Mouse (Mus musculus) embryo, embryonic 11 days (tissue): ENCODE measurements around the gene Tnfrsf4.
A peak's percentile ranks its signal among the peaks of the same experiment; 100 is the strongest.

Source experiments
- DNase-seq: peaks from one replicate; pipeline ENCODE4 v3.0.0-alpha.2; 2015

Gene Tnfrsf4

DNA sequence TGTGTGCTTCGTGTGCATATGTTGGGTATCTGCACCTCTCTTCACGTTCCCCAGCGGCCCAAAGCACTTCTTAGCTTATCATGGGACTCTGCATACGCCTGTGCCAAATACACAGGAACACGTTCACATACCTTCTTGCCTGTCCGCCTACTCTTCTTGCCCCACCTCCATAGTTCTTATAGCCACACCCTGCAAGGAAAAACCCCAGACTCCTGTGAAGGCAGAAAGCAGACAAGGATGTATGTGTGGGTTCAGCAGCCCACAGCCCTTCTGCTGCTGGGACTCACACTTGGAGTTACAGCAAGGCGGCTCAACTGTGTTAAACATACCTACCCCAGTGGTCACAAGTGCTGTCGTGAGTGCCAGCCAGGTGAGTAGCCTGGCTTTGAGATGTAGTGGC lies at the start of gene Tnfrsf4:
Gene Tnfrsf4, plus strand, starts transcription at position 207 of the 400 bp plus-strand sequence.
- no peak for DNase-seq

DNA sequence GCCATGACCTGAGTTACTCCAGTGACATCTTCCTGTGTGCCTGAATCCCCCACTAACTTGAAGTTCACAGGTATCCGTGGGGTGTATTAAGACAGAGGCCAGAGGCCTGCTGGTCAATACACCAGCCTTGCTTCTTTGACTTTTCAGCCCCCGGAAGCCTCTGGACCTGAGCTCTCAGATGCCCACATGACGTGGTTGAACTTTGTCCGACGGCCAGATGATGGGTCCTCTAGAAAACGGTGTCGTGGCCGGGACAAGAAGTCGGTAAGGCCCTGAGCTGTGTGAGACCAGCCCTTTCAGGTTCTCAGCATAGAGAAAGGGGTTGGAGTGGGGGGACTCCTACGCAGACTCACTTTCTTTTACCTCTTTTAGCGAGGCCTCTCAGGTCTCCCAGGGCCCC lies 49.2 kb upstream of the Tnfrsf4 start:
- no peak for DNase-seq

DNA sequence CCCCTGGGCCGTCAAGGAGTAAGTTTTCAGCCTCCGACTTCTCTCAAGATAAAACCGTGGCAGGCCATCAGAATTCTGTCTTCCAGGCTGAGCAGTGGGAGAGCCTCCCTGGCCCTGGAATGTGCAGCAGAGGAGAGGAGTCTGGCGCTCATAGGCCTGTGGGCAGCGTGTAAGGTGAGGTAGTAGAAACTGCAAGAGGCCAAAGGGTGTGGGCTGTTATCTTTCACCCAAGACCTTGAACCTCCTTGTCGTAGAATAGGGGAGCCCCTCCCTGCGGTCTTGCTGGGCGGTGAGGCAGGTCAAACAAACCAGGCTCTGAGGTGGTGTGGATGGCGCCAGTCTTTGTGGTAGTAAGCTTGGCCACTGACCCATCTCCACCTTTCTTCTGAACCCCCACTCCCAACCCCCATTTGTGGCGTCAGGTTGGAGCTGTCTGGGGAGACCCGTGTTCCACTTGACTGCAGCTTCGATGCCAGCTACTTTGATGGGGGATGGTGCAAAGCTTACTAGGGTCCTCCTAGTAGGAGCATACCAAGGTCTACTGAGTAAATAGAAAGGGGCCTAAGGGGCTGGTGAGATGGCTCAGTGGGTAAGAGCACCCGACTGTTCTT lies 44.5 kb upstream of the Tnfrsf4 start:
- DNase-seq = no peak

DNA sequence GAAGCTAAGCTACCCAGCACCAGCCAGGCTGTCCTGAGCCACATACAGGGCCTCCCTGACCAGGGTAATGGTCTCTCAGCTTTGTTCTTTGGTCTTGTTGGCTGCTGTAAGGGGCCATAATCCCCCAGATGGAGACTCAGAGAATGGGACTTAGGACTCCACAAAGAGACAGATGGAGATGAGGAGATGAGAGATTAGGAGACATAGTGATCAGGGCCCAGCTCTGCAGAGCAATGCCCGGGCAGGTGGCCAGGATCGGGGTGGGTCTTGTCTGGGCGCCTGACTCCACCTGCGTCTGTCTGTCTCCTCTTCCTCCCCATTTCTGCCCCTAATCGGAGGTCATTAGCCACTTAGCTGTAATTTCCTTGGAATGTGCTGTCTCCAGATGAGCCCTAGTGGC lies 43.4 kb upstream of the Tnfrsf4 start:
- no peak for DNase-seq

DNA sequence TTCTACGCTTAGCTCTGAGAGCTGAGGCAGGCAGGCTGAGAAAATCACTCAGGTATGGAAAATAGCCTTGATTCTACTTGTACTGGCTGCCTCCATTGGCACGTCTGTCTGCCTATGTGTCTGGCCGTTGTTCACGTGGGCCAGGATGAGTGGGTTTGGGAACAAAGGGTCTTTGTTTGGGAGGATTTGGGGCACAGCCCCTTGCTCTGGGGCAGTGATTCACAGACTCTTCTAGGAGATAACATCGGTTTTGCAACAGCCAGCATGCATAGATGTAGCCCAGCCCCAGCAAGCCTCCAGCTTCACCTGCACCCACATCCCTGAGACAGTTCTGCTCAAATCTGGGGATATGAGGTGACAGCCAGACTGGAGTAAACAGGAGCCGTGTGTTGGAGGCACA lies 41.0 kb upstream of the Tnfrsf4 start:
- DNase-seq = no peak

DNA sequence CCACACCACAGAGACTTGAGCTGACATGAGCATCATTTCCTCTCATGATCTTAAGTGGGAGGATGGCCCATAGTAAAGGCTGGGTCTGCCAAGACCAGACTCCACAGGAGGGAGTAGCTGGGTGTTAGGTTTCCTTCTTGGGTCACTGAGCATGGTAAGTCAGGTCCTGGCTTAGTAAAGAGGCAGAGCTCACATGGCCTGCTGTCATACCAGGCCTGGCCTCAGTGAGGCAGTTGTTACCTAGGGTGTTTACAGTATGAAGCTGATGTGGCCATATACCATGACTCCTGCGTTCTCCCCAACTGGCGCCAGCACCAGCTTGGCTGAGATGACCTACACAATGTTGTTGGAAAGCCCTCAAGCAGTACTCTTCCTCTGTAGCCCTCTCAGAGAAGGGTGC lies 40.4 kb upstream of the Tnfrsf4 start:
- no peak for DNase-seq

DNA sequence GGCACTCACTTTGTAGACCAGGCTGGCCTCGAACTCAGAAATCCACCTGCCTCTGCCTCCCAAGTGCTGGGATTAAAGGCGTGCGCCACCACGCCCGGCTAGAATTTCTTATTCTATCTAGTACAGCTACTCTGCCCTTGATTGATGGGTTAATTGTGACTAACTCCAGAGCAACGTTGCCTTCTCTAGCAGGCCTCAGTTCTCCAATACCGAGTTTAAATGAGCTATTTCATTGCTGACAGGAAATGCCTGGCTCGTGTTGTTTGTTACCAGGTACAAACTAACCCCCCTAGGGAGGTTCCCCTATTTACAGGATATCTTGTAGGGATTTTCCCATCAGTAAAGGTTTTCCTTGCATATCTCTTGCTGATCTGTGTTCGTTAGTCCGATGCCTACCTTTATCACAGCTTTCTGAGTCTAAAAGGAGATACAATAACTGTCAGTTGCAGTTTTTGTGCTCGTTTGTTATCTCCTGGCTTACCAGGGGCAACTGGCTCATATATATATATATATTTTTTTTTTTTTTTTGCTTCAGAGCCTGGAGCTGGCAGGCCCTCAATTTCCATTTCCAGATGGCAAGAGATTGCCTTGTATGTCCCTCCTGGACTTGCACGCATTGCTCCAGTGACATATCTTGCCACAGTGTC lies 32.1 kb upstream of the Tnfrsf4 start:
- no peak for DNase-seq

DNA sequence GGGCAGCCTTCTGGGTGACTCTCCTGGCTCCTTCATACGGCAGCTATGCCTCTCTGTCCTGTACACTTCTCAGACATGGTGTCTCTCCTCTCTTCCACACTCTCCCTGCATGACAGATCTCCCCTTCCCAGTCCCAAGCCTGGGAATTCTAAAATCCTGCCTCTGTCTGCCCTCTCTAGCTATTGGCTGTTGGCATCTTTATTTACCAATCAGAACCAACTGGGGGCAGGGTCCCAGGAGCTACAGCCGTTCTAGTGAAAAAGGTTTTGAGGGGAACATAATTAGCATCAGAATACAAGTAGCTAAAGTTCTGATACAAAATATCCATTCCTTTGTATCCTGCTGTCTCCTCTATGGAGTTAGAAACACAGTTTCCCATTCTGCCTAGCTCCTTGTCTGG lies 29.9 kb upstream of the Tnfrsf4 start:
- DNase-seq = no peak

DNA sequence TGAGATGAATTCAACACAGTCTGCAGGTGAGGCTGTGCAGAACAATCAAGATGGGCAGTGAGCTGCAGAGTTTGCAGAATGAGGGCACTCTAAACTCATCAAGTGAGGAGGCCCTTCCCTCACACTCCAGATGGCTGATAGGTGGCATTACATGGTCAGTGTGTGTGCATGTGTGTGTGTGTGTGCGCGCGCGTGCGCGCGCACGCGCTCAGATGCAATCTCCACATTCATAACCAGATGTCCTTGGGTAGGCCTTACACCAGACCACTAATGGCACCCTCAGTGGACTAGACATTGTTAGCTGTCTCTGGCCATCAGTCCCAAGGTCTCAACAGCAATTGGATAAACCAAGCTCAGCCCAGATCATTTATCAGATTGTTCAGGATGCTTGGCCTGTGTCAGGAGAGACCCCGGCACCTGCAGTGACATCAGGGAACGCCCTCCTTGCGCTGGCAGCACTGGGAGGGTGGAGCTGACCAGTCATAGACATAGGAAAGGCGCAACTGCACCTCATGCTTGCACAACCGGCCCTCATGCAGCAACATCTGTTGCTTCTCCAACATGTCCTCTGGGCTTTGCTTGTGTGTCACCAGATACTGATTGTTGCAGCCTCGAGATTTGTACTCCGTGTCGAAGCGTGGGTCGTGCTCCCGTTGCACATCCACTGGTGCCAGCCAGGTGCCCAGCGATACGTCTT lies 22.3 kb upstream of the Tnfrsf4 start:
- DNase-seq = no peak

DNA sequence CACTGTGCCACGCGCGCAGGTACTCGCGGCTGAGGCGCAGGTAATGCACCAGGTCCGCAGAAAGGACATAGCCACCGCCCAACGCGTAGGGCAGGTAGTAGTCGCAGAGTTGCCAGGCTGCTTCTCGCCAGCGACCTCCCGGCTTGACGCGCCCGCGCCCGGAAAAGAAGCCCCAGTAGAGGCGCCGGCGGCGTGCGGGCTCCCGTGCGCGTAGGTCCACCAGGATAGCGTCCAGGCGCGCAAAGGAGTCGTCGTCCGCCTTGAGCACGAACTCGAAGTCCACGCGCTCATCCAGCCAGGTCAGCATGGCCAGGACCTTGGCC lies 21.8 kb upstream of the Tnfrsf4 start:
- DNase-seq = no peak

DNA sequence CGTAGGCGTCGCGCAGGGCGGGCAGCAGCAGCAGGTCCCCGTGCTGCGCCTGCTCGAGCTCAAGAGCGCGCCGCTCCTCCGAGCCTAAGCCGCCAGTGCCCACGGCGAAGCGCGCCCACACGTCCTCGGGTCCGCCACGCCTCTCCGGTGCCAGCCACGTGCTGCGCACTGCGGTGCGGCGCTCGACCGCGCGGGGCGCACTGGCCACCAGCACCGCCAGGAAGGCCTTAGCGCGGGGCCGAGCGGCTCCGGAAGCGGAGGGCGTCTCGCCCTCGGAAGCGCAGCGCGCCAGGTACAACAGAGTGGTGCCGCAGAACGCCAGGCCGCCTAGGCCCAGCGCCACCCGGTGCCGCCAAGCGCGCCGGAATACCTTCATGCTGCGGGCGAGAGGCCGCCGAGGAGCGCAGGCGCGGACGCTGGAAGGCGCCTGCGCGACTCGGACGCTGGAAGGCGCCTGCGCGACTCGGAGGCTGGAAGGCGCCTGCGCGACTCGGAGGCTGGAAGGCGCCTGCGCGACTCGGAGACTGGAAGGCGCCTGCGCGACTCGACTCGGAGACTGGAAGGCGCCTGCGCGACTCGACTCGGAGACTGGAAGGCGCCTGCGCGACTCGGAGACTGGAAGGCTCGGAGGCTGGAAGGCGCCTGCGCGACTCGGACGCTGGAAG lies 21.3 kb upstream of the Tnfrsf4 start, which contains the start of the genes B3galt6 and Sdf4:
Gene B3galt6, minus strand, starts transcription at position 409 of the 665 bp plus-strand sequence.
Gene Sdf4, plus strand, starts transcription at position 632 of the 665 bp plus-strand sequence.
- peak; percentile 90 for DNase-seq

DNA sequence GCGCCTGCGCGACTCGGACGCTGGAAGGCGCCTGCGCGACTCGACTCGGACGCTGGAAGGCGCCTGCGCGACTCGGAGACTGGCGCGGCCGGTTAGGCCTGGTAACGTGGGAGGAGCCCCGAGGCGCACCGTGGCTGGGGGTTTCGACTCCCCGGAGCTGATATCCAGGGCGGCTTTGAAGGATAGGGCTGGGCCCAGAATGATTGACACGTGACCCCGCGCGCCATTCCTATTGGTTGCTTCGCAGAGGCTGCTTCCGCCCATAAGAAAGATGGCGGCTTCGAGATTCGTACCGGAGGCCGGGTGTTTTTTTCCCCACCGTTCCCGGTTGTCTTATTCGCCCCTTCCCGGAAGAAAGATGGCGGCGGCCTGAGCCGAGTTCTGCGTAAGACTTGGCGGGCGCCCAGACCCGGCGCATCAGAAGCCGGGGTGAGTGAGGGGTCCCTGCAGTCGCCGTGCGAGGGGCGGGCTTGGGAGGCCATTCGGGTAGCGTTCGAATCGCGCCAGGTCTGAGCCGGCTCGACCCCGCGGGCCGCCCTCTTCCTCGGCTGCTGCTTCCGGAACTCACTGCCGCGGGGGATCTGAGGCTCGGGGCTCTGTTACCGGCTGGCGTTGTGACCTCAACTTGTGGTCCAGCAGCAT lies 20.6 kb upstream of the Tnfrsf4 start:
- DNase-seq = peak; percentile 98

DNA sequence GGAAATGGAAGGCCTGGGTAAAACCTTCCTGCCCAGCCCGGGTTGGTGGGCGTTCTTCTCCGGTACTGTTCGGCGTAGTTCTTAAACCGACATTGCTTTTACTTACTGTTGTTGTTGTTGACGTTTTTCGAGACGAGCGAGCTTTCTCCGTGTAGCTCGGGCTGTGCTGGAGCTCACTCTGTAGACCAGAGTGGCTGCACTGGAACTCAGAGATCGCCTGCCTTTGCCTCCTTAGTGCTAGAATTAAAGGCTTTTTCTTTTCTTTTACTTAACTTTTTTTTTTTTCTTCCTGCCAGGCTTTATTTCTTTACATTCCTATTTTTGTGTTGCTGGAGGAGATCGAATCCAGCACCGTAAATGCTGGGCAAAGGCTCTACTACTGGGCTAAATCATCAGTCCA lies 20.0 kb upstream of the Tnfrsf4 start:
- no peak for DNase-seq

DNA sequence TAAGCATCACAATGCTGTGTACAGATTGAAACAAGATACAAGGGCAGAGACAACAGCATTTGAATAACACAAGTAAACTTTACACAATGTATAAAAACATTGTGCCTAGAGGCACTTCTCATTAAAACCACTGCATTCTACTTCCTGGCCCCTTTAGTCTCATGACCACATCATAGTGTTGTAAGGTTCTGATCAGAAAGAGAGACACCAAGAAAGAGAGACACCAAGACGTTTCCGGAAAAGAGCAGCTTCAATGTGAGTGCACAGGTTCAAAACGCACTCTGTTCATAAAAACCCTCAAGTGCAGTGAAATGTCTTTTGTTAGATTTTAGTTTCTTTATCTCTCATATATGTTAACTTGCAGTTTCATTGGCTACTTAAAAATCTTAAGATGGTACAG lies 9.5 kb upstream of the Tnfrsf4 start:
- no peak for DNase-seq

DNA sequence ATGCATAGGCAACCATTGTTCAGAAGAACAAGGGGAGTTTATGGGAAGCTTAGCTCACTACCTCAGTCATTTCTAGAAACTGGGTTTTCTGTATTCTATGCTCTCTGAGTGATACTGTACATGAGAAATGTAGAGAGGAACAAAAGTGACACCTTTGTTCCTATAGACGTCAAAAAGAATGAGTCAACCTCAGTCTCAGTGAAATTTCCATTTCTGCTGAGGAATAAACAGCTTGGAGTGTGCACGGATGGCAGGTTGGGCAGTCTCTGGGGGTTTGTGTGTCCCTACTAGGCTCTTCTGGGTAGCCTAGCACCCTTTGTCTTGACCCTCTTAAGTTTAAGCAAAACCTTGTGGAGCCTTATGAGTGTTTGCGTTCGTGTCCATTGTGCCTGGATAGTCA lies 5.3 kb upstream of the Tnfrsf4 start:
- DNase-seq = no peak

DNA sequence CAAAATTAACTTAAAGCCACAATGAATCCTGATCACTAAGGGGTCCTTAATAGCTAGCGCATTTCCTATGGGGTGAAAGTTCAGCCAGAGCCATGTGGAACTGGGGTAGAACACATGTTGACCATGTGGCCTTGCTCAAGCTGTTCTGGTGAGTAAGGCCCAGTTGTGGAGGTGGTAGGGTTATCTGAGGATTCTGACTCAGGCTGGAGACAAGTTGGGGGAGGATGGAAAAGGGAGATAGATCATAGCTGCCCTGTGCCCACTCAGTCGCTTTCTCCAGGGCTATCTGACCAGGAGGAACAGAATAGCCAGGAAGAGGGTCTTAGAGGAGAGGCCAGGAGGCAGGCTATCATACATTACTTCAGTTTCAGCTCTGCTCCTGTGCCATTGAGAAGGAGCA lies 793 bp downstream of the Tnfrsf4 start:
- DNase-seq = no peak

DNA sequence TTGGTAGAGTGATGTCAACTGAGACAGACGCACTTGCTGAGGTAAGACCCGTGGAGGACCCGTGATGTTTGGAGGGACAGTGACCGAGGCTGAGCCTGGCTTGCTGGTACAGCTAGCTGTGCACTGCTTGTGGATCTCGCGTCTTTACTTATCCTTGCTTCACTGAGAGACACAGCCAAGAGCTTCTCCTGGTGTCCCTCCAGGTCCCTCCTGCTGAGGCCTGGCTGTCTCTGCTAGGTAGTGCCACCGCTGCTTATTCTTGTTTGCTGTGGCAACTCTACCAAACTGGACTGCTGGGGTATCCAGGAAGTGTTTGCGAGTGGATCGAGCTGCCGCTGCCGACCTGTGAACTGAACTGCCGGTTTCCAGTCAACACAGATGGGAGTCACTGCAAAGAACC lies 6.1 kb downstream of the Tnfrsf4 start:
- no peak for DNase-seq

DNA sequence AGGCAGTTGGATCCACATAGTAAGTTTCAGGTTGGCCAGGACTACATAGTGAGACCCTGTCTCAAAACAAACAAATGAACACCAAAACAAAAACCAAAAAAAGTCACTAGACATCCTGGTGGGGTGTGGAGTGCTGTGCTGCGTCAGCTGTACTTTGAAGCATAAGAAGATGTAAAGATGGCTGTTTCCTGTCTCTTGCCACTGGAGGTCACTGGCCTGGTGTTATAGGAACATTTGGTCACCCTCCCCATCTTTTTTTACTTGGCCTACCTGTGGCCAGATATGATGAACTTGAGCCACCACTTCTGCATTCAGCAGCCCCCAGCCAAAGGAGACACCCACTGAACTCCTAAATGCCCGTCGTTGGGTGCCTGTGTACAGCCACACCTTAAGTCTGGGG lies 7.7 kb downstream of the Tnfrsf4 start:
- DNase-seq = no peak

DNA sequence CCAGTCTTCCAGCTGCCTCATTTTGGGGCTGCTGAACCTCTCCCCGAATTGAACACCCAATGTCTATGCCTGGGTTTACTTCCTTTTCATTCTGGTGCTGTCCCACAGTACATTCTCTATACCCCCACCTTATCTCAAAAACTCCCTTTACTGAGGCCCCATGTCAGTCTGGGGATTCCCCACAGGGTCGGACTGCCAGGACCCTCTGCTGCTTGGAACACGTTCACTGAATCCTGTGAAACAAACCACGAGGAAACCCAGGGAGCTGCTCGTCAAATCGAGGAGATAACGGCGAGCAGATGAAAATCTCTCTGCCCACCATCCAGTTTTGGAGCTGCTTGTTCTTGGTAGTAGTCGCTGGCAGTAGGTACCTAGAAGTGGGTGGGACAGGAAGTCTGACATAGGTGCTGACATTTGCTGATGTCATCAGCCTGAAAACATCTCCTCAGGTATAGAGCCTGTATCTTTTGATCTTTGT lies 8.3 kb downstream of the Tnfrsf4 start:
- no peak for DNase-seq

DNA sequence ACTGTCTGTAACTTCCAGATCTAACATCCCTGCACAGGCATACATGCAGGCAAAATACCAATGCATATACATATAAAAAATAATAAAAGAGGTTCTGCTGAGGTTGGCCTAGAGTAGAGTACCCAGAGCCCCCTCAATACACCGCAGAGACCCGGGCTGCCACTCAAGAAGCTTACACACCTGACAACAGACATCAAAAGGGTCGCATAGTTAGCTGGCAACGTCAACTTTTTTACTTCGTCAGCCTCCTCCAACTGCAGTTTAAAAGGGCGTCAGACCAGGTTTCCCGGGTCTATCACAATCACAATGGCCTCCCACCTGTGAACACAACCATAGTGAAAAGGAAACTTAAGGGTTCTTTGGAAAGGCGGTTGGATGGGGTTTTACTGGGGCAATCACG lies 9.9 kb downstream of the Tnfrsf4 start:
- DNase-seq = no peak

DNA sequence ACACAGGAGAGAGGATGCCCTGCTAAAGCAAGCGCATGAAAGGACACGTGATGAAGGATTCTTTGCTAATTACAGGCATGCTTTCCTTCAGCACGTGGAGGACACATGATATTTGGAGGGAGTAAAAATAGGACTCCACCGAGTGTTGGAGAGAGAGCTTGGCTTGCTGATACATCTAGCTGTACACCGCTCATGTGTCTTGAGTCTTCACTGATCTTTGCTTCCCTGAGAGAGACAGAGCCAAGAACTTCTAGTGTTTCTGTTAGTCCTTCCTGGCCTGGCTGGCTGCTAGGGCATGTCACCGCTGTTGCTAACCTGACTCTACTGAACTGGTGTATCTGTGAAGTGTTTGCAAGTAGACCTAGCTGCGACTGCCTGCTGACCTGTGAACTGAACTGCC lies 10.5 kb downstream of the Tnfrsf4 start:
- no peak for DNase-seq

DNA sequence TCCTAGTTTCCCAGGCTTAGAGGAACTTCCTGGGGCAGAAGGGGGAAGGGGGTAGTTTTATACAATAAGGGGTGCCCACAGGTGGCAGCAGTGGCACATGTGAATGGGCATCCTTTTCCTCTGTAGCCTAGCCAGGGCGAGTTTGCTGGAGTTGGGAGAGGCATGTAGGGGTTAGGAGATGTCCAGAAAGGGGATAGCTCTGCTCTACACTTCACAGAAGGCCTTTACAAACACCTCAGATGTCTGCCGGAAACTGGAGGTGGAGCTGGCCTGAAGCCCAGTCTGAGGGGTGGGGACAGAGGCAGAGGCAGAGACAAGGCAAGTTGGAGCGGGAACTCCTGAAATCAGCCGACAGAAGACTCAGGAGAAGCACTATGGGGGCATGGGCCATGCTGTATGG lies 12.4 kb downstream of the Tnfrsf4 start, which contains the start of gene Tnfrsf18:
Gene Tnfrsf18, plus strand, starts transcription at position 152 of the 400 bp plus-strand sequence.
- DNase-seq = no peak

DNA sequence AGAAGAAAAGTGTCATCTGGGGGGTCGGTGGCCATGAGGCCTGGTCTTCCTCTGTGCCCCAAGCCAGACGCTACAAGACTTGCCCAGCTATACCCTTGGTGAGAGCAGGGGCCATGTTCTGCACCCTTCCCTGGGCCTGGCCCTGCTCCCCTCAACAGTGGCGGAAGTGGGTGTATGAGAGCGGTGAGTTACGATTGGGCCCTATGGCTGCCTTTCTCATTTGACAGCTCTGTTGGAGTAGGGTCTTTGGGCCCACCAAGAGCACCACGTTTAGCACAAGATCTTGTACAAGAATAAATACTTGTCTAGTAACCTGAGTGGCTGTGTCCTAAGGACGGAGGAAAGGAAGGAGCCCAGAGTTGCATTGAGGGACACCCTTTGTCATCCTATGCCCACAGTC lies 14.9 kb downstream of the Tnfrsf4 start:
- DNase-seq = no peak
